Mouse (Mus musculus) limb, embryonic 13.5 days (tissue): ENCODE measurements around the gene Smyd1. TPM values are rescaled to one million over a fixed set of nuclear protein-coding genes. Genes with fewer than 3 reads are reported as not detected.
A peak's percentile ranks its signal among the peaks of the same experiment; 100 is the strongest.

ENCODE experiments used
- ATAC-seq: fragments of 200-750 bp; cut with Nextera tagmentation; 2 replicates; pipeline ENCODE4 v1.8.0; 2017; ENCODE audit warnings: low read depth, moderate number of reproducible peaks, moderate TSS enrichment; ENCODE audit not compliant: low FRiP score
- H3K27ac ChIP-seq: fragments of 300-500 bp; sonication (generic); 2 replicates; pipeline ENCODE4 v1.5.1; 2015; ENCODE audit warnings: inconsistent platforms, mild to moderate bottlenecking, moderate library complexity
- H3K27me3 ChIP-seq: fragments of 300-500 bp; sonication (generic); 2 replicates; pipeline ENCODE4 v1.6.1; 2015; ENCODE audit warnings: mild to moderate bottlenecking, inconsistent platforms
- H3K36me3 ChIP-seq: fragments of 300-500 bp; sonication (generic); 2 replicates; pipeline ENCODE4 v1.6.1; 2015; ENCODE audit warnings: inconsistent platforms, mild to moderate bottlenecking, moderate library complexity
- H3K4me1 ChIP-seq: fragments of 300-500 bp; sonication (generic); 2 replicates; pipeline ENCODE4 v1.6.1; 2015; ENCODE audit warnings: inconsistent platforms
- H3K4me2 ChIP-seq: fragments of 300-500 bp; sonication (generic); replicated peaks from 2 replicates; pipeline ENCODE4 v1.6.1; 2015; ENCODE audit warnings: inconsistent platforms, mild to moderate bottlenecking, moderate library complexity
- H3K4me3 ChIP-seq: fragments of 300-500 bp; sonication (generic); 2 replicates; pipeline ENCODE4 v1.5.1; 2015; ENCODE audit warnings: moderate library complexity, mild to moderate bottlenecking, inconsistent platforms
- H3K9ac ChIP-seq: fragments of 300-500 bp; sonication (generic); 2 replicates; pipeline ENCODE4 v1.6.1; 2015; ENCODE audit warnings: mild to moderate bottlenecking, inconsistent platforms
- H3K9me3 ChIP-seq: fragments of 300-500 bp; sonication (generic); 2 replicates; pipeline ENCODE4 v1.6.1; 2016; ENCODE audit warnings: inconsistent platforms
- WGBS: fragments of 180-500 bp; shearing (Covaris S2); methylation state at CpG from one replicate; pipeline ENCODE4 v1.1.7; 2015; 5-methylcytosine and 5-hydroxymethylcytosine counted together
- polyA plus RNA-seq: library from polyadenylated mRNA; unstranded; fragments of >200 nt; fragmentation: Nextera tagmentation; extraction: Ambion mirVana; gene quantifications from 2 replicates; pipeline ENCODE4 v1.2.1, GENCODE M21; 2015

The Smyd1 gene
- polyA plus RNA-seq, 1 experiment from 2014 or later = 11.7 TPM

- H3K4me2 ChIP-seq = no peak overlapping the region
- no peaks in the 10 kb centered on the region for H3K9me3 ChIP-seq
- no peaks in the 10 kb centered on the region for H3K27me3 ChIP-seq
- H3K4me3 ChIP-seq = no peak overlapping the region
- H3K9ac ChIP-seq = no peak overlapping the region
- H3K36me3 ChIP-seq = no peaks in the 10 kb centered on the region
- ATAC-seq = no peak
- no peaks in the 10 kb centered on the region for H3K4me1 ChIP-seq
- no peak overlapping the region for H3K27ac ChIP-seq
- 83% methylated on average over 8 of the region's 8 CpGs for WGBS
These were observed 71.1 kb downstream of the Smyd1 start for GRCm38 (mm10) chr6:71250951-71251350.

DNA sequence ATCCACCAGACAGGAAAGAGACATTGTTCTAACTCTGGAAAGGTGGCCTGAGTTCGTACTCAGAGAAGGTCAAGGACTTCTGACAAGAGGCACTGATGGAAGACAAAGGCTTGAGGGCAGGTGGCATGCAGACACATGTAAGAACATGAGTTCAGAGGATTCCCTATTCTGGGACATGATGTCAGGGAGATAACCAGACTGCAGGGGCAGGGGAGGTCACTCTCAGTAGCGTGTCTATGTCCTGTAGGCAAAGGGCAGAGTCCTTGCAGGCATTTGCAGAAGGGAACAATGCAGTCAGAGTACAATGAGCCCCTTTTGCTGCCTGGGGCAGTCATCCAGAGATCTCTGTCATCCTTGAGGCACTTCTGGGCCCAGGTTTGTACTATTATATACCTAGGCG, 72.4 kb downstream of the Smyd1 start:
- WGBS = 76% methylated on average over 3 of the region's 3 CpGs
- Histone ChIP-seq H3K36me3 (no peaks in the 10 kb centered on the region), H3K4me3 (no peak overlapping the region), H3K27ac (no peak overlapping the region), H3K4me2 (no peak overlapping the region), H3K9me3 (no peaks in the 10 kb centered on the region), H3K9ac (no peak overlapping the region), H3K27me3 (no peaks in the 10 kb centered on the region), H3K4me1 (no peaks in the 10 kb centered on the region)
- no peak for ATAC-seq

DNA sequence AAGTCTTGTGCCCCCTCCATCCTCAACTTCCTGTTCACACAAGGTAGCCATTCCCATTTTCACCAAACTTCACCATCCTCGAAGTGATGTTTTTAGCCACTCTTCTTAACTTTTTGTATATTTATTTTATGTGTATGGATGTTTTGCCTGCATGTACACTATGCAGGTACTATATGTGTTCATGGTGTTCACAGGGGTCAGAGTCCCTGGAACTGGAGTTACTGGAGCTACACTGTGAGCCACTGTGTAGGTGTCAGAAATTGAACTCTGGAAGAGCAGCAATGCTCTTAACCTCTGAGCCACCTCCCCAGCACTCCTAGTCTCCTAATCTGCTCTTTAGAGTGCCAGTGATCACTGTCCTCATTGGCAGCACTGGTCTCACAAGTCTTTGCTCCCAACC, 73.6 kb downstream of the Smyd1 start:
- H3K27ac ChIP-seq = no peak overlapping the region
- no peaks in the 10 kb centered on the region for H3K36me3 ChIP-seq
- no peaks in the 10 kb centered on the region for H3K9me3 ChIP-seq
- no peak overlapping the region for H3K4me3 ChIP-seq
- 93% methylated on average over 1 of the region's 1 CpGs for WGBS
- H3K4me1 ChIP-seq = no peaks in the 10 kb centered on the region
- ATAC-seq = no peak
- no peaks in the 10 kb centered on the region for H3K27me3 ChIP-seq
- no peak overlapping the region for H3K4me2 ChIP-seq
- H3K9ac ChIP-seq = no peak overlapping the region

- no peak overlapping the region for H3K9ac ChIP-seq
- H3K9me3 ChIP-seq = no peaks in the 10 kb centered on the region
- H3K27ac ChIP-seq = no peak overlapping the region
- H3K4me2 ChIP-seq = no peak overlapping the region
- peaks cover 11% of the 10 kb centered on the region; the same call in 1 of the 2 replicates for H3K4me1 ChIP-seq
- no peaks in the 10 kb centered on the region for H3K27me3 ChIP-seq
- 87% methylated on average over 3 of the region's 3 CpGs for WGBS
- H3K36me3 ChIP-seq = no peaks in the 10 kb centered on the region
- no peak overlapping the region for H3K4me3 ChIP-seq
- ATAC-seq = no peak
These were observed 78.8 kb downstream of the Smyd1 start for GRCm38 (mm10) chr6:71243258-71243657.

- Histone ChIP-seq H3K4me2 (no peak overlapping the region), H3K36me3 (no peaks in the 10 kb centered on the region), H3K27me3 (no peaks in the 10 kb centered on the region), H3K27ac (no peak overlapping the region), H3K9me3 (no peaks in the 10 kb centered on the region), H3K4me1 (peaks cover 11% of the 10 kb centered on the region; the same call in 1 of the 2 replicates), H3K4me3 (no peak overlapping the region), H3K9ac (no peak overlapping the region)
- WGBS = 88% methylated on average over 1 of the region's 1 CpGs
- ATAC-seq = no peak
These were observed 79.2 kb downstream of the Smyd1 start for GRCm38 (mm10) chr6:71242811-71243210.

GRCm38 (mm10) chr6:71240831-71241230, 81.2 kb downstream of the Smyd1 start:
- Histone ChIP-seq H3K36me3 (no peaks in the 10 kb centered on the region), H3K4me1 (peaks cover 11% of the 10 kb centered on the region; the same call in 1 of the 2 replicates), H3K9ac (no peak overlapping the region), H3K4me3 (no peak overlapping the region), H3K27me3 (no peaks in the 10 kb centered on the region), H3K4me2 (no peak overlapping the region), H3K9me3 (no peaks in the 10 kb centered on the region), H3K27ac (no peak overlapping the region)
- 34% methylated on average over 7 of the region's 7 CpGs for WGBS
- ATAC-seq = no peak

DNA sequence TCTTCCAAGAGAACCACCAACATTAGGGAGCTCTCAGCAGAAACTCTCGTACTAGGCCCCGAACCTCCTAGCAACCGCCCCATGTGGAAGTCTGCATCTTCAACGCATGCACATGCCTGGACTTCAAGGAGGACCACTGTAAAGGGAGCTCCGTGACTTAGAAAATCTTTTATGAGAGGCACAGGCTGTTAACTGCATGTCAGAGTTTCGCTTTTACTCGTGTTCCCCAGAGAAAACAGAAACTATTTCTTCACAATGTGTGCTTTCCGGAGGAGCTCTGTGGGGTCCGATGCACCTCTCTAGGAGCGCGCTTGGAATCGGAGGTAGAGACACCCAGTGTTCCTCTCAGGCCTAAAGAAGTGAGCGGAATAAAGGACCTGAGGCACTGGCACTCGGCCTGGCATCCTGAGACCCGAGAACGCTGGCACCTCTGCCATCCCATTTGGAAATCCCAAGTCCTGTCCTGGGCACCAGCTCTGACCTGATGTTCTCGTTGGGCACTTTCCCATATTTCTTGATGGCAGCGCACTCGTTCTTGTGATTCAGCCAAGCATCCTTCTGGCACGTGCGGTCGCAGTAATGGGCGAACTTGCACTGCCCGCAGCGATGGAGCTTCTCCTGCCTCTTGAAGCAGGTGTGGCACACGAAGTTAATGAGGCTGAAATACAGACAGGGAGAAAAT, 82.8 kb downstream of the Smyd1 start:
- Histone ChIP-seq H3K4me1 (peaks cover 11% of the 10 kb centered on the region; the same call in 1 of the 2 replicates), H3K9ac (no peak overlapping the region), H3K9me3 (no peaks in the 10 kb centered on the region), H3K4me3 (no peak overlapping the region), H3K4me2 (no peak overlapping the region), H3K36me3 (no peaks in the 10 kb centered on the region), H3K27me3 (no peaks in the 10 kb centered on the region), H3K27ac (no peak overlapping the region)
- WGBS = 79% methylated on average over 26 of the region's 26 CpGs
- no peak for ATAC-seq

DNA sequence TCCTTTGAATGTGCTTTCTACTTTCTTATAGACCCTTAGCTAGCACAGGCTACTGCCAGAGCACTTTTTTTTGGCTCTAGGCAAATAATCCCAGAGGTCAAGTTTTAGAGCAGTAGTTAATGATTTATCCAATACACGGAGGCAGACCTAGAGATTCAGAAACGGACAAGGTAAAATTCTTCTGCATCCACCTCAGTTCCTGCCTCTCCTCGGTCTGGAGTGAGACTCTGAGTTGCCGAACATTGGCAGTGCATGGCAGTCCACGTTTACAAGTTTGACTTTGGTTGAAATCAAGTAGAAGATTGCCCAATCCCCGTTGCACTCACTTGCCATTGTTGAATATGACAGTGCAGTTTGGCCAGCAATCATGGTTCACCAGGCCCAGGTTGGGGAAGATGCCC, 85.0 kb downstream of the Smyd1 start:
- ATAC-seq = no peak
- Histone ChIP-seq H3K36me3 (no peaks in the 10 kb centered on the region), H3K9me3 (no peaks in the 10 kb centered on the region), H3K9ac (no peak overlapping the region), H3K4me2 (no peak overlapping the region), H3K27me3 (no peaks in the 10 kb centered on the region), H3K27ac (no peak overlapping the region), H3K4me1 (peaks cover 11% of the 10 kb centered on the region; the same call in 1 of the 2 replicates), H3K4me3 (no peak overlapping the region)
- WGBS = 80% methylated on average over 6 of the region's 6 CpGs

- Histone ChIP-seq H3K9me3 (no peaks in the 10 kb centered on the region), H3K4me3 (no peak overlapping the region), H3K4me2 (no peak overlapping the region), H3K27ac (no peak overlapping the region), H3K27me3 (no peaks in the 10 kb centered on the region), H3K9ac (no peak overlapping the region), H3K4me1 (peaks cover 11% of the 10 kb centered on the region; the same call in 1 of the 2 replicates), H3K36me3 (no peaks in the 10 kb centered on the region)
- 74% methylated on average over 6 of the region's 6 CpGs for WGBS
- ATAC-seq = no peak
These were observed 85.5 kb downstream of the Smyd1 start for GRCm38 (mm10) chr6:71236506-71236905.

DNA sequence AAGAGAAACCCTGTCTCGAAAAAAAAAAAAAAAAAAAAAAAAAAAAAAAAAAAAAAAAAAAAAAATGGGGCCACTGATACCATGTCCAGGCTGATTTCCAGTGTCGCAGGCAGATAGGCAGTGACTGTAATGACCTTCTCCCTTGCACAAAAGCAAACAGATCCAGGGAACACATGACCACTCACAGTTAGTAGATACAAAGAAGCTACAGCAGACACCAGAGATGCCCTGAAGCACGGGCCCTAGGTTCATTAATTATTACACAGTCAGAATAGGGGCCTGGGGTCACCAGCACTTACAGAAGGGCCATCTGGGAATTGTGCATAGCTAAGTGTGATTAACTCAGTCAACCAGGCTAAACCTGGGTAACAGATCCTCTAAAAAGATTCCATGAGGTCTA, 86.1 kb downstream of the Smyd1 start:
- WGBS = 71% methylated on average over 3 of the region's 3 CpGs

GRCm38 (mm10) chr6:71235121-71235520, 86.9 kb downstream of the Smyd1 start:
- Histone ChIP-seq H3K27me3 (no peaks in the 10 kb centered on the region), H3K4me1 (0 out of 2 replicates have a peak, but pooled peaks cover 3% of the 10 kb centered on the region), H3K36me3 (no peaks in the 10 kb centered on the region), H3K9ac (no peak overlapping the region), H3K27ac (no peak overlapping the region), H3K4me2 (no peak overlapping the region), H3K4me3 (no peak overlapping the region), H3K9me3 (no peaks in the 10 kb centered on the region)
- no peak for ATAC-seq
- 86% methylated on average over 13 of the region's 13 CpGs for WGBS

More for the DNA sequence above, 86.1 kb downstream of the Smyd1 start:
- no peaks in the 10 kb centered on the region for H3K27me3 ChIP-seq
- H3K4me2 ChIP-seq = no peak overlapping the region
- no peaks in the 10 kb centered on the region for H3K9me3 ChIP-seq
- no peak overlapping the region for H3K27ac ChIP-seq
- H3K4me3 ChIP-seq = no peak overlapping the region
- no peak overlapping the region for H3K9ac ChIP-seq
- H3K4me1 ChIP-seq = peaks cover 10% of the 10 kb centered on the region; the same call in 1 of the 2 replicates
- ATAC-seq = no peak
- H3K36me3 ChIP-seq = no peaks in the 10 kb centered on the region

DNA sequence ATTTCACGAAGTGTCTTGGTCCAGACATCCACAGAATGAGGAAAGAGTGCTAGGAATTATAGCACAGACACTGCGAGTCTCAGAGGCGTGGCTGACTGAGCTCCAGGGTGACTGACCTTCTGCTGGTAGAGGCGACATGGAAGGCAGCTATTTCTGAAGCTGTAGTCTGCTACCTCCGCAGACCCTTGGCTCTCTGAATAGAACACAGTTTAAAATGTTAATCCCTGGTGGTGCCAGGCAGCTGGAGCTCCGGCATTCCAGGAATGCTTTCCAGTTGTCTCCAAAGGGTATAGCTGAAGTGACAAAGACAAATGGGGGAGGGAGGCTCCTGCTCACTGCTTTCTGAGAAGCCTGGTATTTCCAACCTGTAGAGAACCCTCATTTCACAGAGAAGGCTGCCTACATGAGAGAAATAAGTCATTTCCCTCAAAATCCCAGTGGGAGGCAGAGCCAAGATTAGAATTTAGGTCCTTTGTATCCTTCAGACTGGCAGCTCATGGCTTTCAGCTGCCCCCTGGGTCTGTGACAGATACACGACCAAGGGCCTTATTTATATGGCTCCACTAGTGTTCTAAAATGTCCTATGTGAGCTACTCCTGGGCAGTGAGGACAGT, 94.8 kb downstream of the Smyd1 start:
- peak overlapping the region; percentile 33; the same call in 1 of the 2 replicates for H3K27ac ChIP-seq
- H3K4me3 ChIP-seq = no peak overlapping the region
- peaks cover 26% of the 10 kb centered on the region for H3K4me1 ChIP-seq
- no peaks in the 10 kb centered on the region for H3K27me3 ChIP-seq
- no peaks in the 10 kb centered on the region for H3K9me3 ChIP-seq
- no peaks in the 10 kb centered on the region for H3K36me3 ChIP-seq
- ATAC-seq = peak; percentile 85
- 7% methylated on average over 7 of the region's 7 CpGs for WGBS
- H3K4me2 ChIP-seq = no peak overlapping the region; the same call in 1 of the 2 replicates
- H3K9ac ChIP-seq = no peak overlapping the region
